Mouse (Mus musculus) kidney, embryonic 16.5 days (tissue): Measurements from ENCODE around the gene Ank. TPM values are rescaled to one million over a fixed set of nuclear protein-coding genes. Genes with fewer than 3 reads are reported as not detected.
A peak's percentile ranks its signal among the peaks of the same experiment; 100 is the strongest.

ENCODE experiments used
- ATAC-seq: fragments of 200-750 bp; cut with Nextera tagmentation; 2 replicates; pipeline ENCODE4 v1.8.0; 2017; ENCODE audit warnings: moderate TSS enrichment; ENCODE audit not compliant: low FRiP score, low TSS enrichment
- H3K27ac ChIP-seq: fragments of 300-500 bp; sonication (generic); 2 replicates; pipeline ENCODE4 v1.5.1; 2014; ENCODE audit warnings: low read length
- H3K27me3 ChIP-seq: fragments of 300-500 bp; sonication (generic); 2 replicates; pipeline ENCODE4 v1.6.1; 2014; ENCODE audit warnings: low read length, control low read depth, mixed read lengths; ENCODE audit not compliant: insufficient read depth
- H3K36me3 ChIP-seq: fragments of 300-500 bp; sonication (generic); 2 replicates; pipeline ENCODE4 v1.6.1; 2014; ENCODE audit warnings: low read length, control low read depth, mixed read lengths; ENCODE audit not compliant: insufficient read depth
- H3K4me1 ChIP-seq: fragments of 300-500 bp; sonication (generic); 2 replicates; pipeline ENCODE4 v1.6.1; 2014; ENCODE audit warnings: low read length, control low read depth, mixed read lengths; ENCODE audit not compliant: insufficient read depth
- H3K4me2 ChIP-seq: fragments of 300-500 bp; sonication (generic); replicated peaks from 2 replicates; pipeline ENCODE4 v1.6.1; 2014; ENCODE audit warnings: low read depth, low read length
- H3K4me3 ChIP-seq: fragments of 300-500 bp; sonication (generic); 2 replicates; pipeline ENCODE4 v1.5.1; 2014; ENCODE audit warnings: mild to moderate bottlenecking, low read length
- H3K9ac ChIP-seq: fragments of 300-500 bp; sonication (generic); replicated peaks from 2 replicates; pipeline ENCODE4 v1.6.1; 2014; ENCODE audit warnings: low read length
- H3K9me3 ChIP-seq: fragments of 300-500 bp; sonication (generic); 2 replicates; pipeline ENCODE4 v1.6.1; 2016; ENCODE audit warnings: low read length, control low read depth
- WGBS: fragments of 180-500 bp; shearing (Covaris S2); extraction: QIAGEN DNeasy Blood & Tissue Kit; methylation state at CpG from one replicate; pipeline ENCODE4 v1.1.7; 2014; 5-methylcytosine and 5-hydroxymethylcytosine counted together
- polyA plus RNA-seq: library from polyadenylated mRNA; unstranded; fragments of >200 nt; fragmentation: Nextera tagmentation; extraction: Ambion mirVana; gene quantifications from 2 replicates; pipeline ENCODE4 v1.2.1, GENCODE M21; 2015

Gene Ank
- polyA plus RNA-seq, 1 experiment from 2014 or later = 7.2 TPM

- ATAC-seq = no peak
- Histone ChIP-seq H3K9ac (no peak overlapping the region), H3K4me3 (no peak overlapping the region), H3K9me3 (no peaks in the 10 kb centered on the region), H3K27me3 (no peaks in the 10 kb centered on the region), H3K4me1 (peaks cover 16% of the 10 kb centered on the region), H3K4me2 (no peak overlapping the region), H3K27ac (no peak overlapping the region), H3K36me3 (no peaks in the 10 kb centered on the region)
- WGBS = 46% methylated on average over 20 of the region's 20 CpGs
Measured at GRCm38 (mm10) chr15:27503801-27504730, 37.6 kb downstream of the Ank start.

- no peak overlapping the region for H3K4me3 ChIP-seq
- H3K36me3 ChIP-seq = no peaks in the 10 kb centered on the region
- H3K9ac ChIP-seq = no peak overlapping the region
- peaks cover 16% of the 10 kb centered on the region for H3K4me1 ChIP-seq
- H3K27me3 ChIP-seq = no peaks in the 10 kb centered on the region
- H3K4me2 ChIP-seq = no peak overlapping the region
- 0 out of 2 replicates have a peak overlapping the region, but pooled peaks have one; percentile 42 for H3K27ac ChIP-seq
- ATAC-seq = peak; percentile 67; the same call in 1 of the 2 replicates
- H3K9me3 ChIP-seq = no peaks in the 10 kb centered on the region
- WGBS = 65% methylated on average over 5 of the region's 5 CpGs
Measured at GRCm38 (mm10) chr15:27506127-27506886, 39.8 kb downstream of the Ank start.

GRCm38 (mm10) chr15:27506893-27507596 is 40.6 kb downstream of the Ank start:
- Histone ChIP-seq H3K9me3 (no peaks in the 10 kb centered on the region), H3K27ac (0 out of 2 replicates have a peak overlapping the region, but pooled peaks have one; percentile 42), H3K4me1 (peaks cover 16% of the 10 kb centered on the region), H3K4me2 (no peak overlapping the region), H3K9ac (no peak overlapping the region), H3K4me3 (no peak overlapping the region), H3K36me3 (no peaks in the 10 kb centered on the region), H3K27me3 (no peaks in the 10 kb centered on the region)
- WGBS = 90% methylated on average over 15 of the region's 15 CpGs
- ATAC-seq = no peak

GRCm38 (mm10) chr15:27508169-27508568 is 41.7 kb downstream of the Ank start:
- Histone ChIP-seq H3K27ac (no peak overlapping the region), H3K9ac (no peak overlapping the region), H3K36me3 (no peaks in the 10 kb centered on the region), H3K27me3 (no peaks in the 10 kb centered on the region), H3K4me1 (peaks cover 11% of the 10 kb centered on the region), H3K4me2 (no peak overlapping the region), H3K9me3 (no peaks in the 10 kb centered on the region), H3K4me3 (no peak overlapping the region)
- no peak for ATAC-seq
- WGBS = 86% methylated on average over 7 of the region's 7 CpGs

DNA sequence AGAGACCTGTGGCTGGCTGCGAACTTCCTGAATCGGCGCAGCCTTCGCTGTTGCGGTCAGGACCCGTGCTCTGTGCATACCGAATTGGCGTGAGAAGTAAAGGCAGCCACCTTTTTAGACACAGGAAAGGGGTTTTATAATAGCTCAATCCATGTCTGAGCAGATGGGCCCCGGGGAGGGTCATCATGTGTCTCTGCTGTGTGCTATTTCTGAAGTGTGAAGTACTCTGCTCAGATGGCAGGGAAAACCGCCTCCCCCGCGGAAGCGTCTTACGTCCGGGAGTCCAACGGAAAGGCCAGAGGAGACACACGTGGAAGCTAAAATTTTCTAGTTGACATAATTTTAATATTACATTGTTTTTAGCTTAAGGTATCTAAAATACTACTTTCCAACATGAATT is 42.5 kb downstream of the Ank start:
- Histone ChIP-seq H3K36me3 (no peaks in the 10 kb centered on the region), H3K27ac (no peak overlapping the region), H3K9ac (no peak overlapping the region), H3K4me3 (no peak overlapping the region), H3K9me3 (no peaks in the 10 kb centered on the region), H3K4me1 (peaks cover 5% of the 10 kb centered on the region), H3K27me3 (no peaks in the 10 kb centered on the region), H3K4me2 (no peak overlapping the region)
- 87% methylated on average over 17 of the region's 17 CpGs for WGBS
- no peak for ATAC-seq

GRCm38 (mm10) chr15:27516927-27517326 is 50.5 kb downstream of the Ank start:
- Histone ChIP-seq H3K36me3 (0 out of 2 replicates have a peak, but pooled peaks cover 3% of the 10 kb centered on the region), H3K9ac (no peak overlapping the region), H3K4me1 (0 out of 2 replicates have a peak, but pooled peaks cover 5% of the 10 kb centered on the region), H3K4me3 (no peak overlapping the region), H3K4me2 (no peak overlapping the region), H3K9me3 (no peaks in the 10 kb centered on the region), H3K27ac (no peak overlapping the region), H3K27me3 (no peaks in the 10 kb centered on the region)
- no peak for ATAC-seq
- WGBS = 82% methylated on average over 1 of the region's 1 CpGs

GRCm38 (mm10) chr15:27518026-27518425 is 51.5 kb downstream of the Ank start:
- ATAC-seq = no peak
- Histone ChIP-seq H3K36me3 (0 out of 2 replicates have a peak, but pooled peaks cover 3% of the 10 kb centered on the region), H3K27ac (no peak overlapping the region), H3K9ac (no peak overlapping the region), H3K9me3 (no peaks in the 10 kb centered on the region), H3K4me1 (0 out of 2 replicates have a peak, but pooled peaks cover 5% of the 10 kb centered on the region), H3K4me3 (no peak overlapping the region), H3K27me3 (no peaks in the 10 kb centered on the region), H3K4me2 (no peak overlapping the region)
- 76% methylated on average over 8 of the region's 8 CpGs for WGBS

DNA sequence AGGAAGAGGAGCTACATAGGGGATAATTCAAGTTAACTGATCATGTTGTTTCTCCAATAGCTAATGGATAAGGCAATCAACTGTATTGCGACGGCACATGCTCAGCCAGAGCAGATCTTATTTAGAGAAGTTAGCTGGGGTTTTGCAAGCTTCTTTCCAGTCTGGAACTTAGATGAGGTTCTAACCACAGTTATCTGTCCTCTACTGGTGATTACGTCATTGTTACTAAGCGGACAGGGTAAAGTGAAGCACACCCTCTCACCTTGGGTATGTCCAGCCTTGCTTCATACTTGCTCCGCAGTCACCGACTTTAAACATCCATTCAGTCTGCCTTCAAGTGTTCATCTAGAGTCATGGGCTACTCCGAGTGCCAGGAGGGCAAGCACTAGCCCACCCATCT is 53.4 kb downstream of the Ank start:
- 95% methylated on average over 7 of the region's 7 CpGs for WGBS
- H3K9ac ChIP-seq = no peak overlapping the region
- ATAC-seq = no peak
- no peaks in the 10 kb centered on the region for H3K9me3 ChIP-seq
- H3K4me2 ChIP-seq = no peak overlapping the region
- no peaks in the 10 kb centered on the region for H3K27me3 ChIP-seq
- 0 out of 2 replicates have a peak, but pooled peaks cover 3% of the 10 kb centered on the region for H3K36me3 ChIP-seq
- H3K27ac ChIP-seq = no peak overlapping the region
- 0 out of 2 replicates have a peak, but pooled peaks cover 5% of the 10 kb centered on the region for H3K4me1 ChIP-seq
- H3K4me3 ChIP-seq = no peak overlapping the region

DNA sequence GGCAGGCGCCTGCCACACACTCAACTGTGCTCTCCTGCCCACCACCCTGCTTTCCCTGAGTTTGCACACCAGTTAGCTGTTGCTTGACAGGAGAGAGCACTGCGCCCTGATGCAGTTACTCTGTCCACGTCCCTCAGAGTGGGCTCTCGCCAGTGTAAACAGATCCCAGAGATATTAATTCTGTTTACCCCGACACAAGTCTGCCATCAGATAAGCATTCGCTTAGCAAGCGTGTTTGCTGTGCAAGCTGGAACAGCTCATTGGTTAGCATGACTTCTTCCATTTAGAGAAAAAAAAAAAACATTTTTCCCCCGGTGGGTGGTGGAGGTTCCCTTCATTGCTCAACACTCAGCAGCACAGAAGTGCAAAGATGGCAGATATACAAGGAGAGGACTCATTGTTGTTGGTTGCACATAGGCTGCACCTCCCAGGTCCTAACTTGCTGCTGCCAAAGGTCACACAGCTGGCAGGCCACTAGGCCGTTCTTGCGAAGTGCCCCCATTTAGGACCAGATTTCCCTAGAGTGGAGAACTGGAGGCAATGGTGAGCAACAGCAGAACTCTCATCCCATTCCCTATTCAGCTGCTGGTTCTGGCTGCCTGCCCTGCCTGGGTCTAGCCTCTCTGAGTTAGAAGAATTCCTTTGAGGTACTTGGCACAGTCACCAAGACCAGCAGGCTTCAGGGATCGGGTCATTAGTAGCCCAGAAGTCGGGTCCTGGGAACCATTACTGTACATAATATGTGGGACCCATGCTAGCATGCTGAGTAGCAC is 58.9 kb downstream of the Ank start:
- Histone ChIP-seq H3K4me3 (no peak overlapping the region), H3K27ac (no peak overlapping the region), H3K9me3 (no peaks in the 10 kb centered on the region), H3K9ac (no peak overlapping the region), H3K4me1 (peaks cover 8% of the 10 kb centered on the region), H3K4me2 (no peak overlapping the region), H3K27me3 (no peaks in the 10 kb centered on the region), H3K36me3 (no peaks in the 10 kb centered on the region)
- 51% methylated on average over 12 of the region's 12 CpGs for WGBS
- ATAC-seq = no peak
